Mouse (Mus musculus): ENCODE data around the gene Hoxb6. TPM values are rescaled to one million over a fixed set of nuclear protein-coding genes. Genes with fewer than 3 reads are reported as not detected.
A peak's percentile ranks its signal among the peaks of the same experiment; 100 is the strongest.

Gene Hoxb6
- polyA plus RNA-seq, 1 experiment from 2014 or later, result 64.5 TPM

GRCm38 (mm10) chr11:96261323-96261890, 30.9 kb upstream of the Hoxb6 start:
- Histone ChIP-seq H3K4me1 (no peaks in the 10 kb centered on the region; the same call in 1 of the 2 replicates), H3K4me2 (replicated peaks) (no peak overlapping the region), H3K4me3 (no peak overlapping the region), H3K27me3 (peaks cover 100% of the 10 kb centered on the region), H3K9me3 (replicated peaks) (no peaks in the 10 kb centered on the region), H3K9ac (no peak overlapping the region), H3K36me3 (no peaks in the 10 kb centered on the region), H3K27ac (no peak overlapping the region)
- ATAC-seq (ENCODE audit: low FRiP score), result no peak
- WGBS, result 1% methylated on average over 24 of the region's 24 CpGs

- Histone ChIP-seq H3K4me1 (no peaks in the 10 kb centered on the region; the same call in 1 of the 2 replicates), H3K27ac (no peak overlapping the region), H3K9ac (no peak overlapping the region), H3K4me3 (no peak overlapping the region), H3K9me3 (replicated peaks) (no peaks in the 10 kb centered on the region), H3K4me2 (replicated peaks) (no peak overlapping the region), H3K27me3 (peaks cover 100% of the 10 kb centered on the region), H3K36me3 (no peaks in the 10 kb centered on the region)
- ATAC-seq (ENCODE audit: low FRiP score), result no peak
- 7% methylated on average over 6 of the region's 6 CpGs for WGBS
Measured at GRCm38 (mm10) chr11:96262262-96262830, 29.9 kb upstream of the Hoxb6 start.

GRCm38 (mm10) chr11:96263636-96264389, 28.5 kb upstream of the Hoxb6 start:
- ATAC-seq (ENCODE audit: low FRiP score), result no peak
- Histone ChIP-seq H3K4me3 (no peak overlapping the region), H3K9me3 (replicated peaks) (no peaks in the 10 kb centered on the region), H3K4me1 (no peaks in the 10 kb centered on the region; the same call in 1 of the 2 replicates), H3K4me2 (replicated peaks) (no peak overlapping the region), H3K27me3 (peaks cover 98% of the 10 kb centered on the region), H3K27ac (no peak overlapping the region), H3K9ac (no peak overlapping the region), H3K36me3 (no peaks in the 10 kb centered on the region)
- WGBS, result under 1% methylated on average over 33 of the region's 33 CpGs

GRCm38 (mm10) chr11:96264390-96265020, 27.8 kb upstream of the Hoxb6 start:
- Histone ChIP-seq H3K9me3 (replicated peaks) (no peaks in the 10 kb centered on the region), H3K27me3 (peaks cover 98% of the 10 kb centered on the region), H3K4me3 (no peak overlapping the region), H3K27ac (no peak overlapping the region), H3K36me3 (no peaks in the 10 kb centered on the region), H3K4me1 (no peaks in the 10 kb centered on the region; the same call in 1 of the 2 replicates), H3K9ac (no peak overlapping the region), H3K4me2 (replicated peaks) (no peak overlapping the region)
- WGBS, result under 1% methylated on average over 8 of the region's 8 CpGs
- no peak for ATAC-seq (ENCODE audit: low FRiP score)

- H3K9ac ChIP-seq, result no peak overlapping the region
- H3K4me1 ChIP-seq, result no peaks in the 10 kb centered on the region
- no peak for ATAC-seq (ENCODE audit: low FRiP score)
- H3K27ac ChIP-seq, result no peak overlapping the region
- no peaks in the 10 kb centered on the region for H3K9me3 ChIP-seq (replicated peaks)
- no peak overlapping the region for H3K4me2 ChIP-seq (replicated peaks)
- 0% methylated on average over 7 of the region's 7 CpGs for WGBS
- no peak overlapping the region for H3K4me3 ChIP-seq
- no peaks in the 10 kb centered on the region for H3K36me3 ChIP-seq
- H3K27me3 ChIP-seq, result peaks cover 98% of the 10 kb centered on the region
Measured at GRCm38 (mm10) chr11:96265954-96266353, 26.3 kb upstream of the Hoxb6 start.

- Histone ChIP-seq H3K4me1 (peaks cover 3% of the 10 kb centered on the region; the same call in 1 of the 2 replicates), H3K36me3 (no peaks in the 10 kb centered on the region), H3K27ac (no peak overlapping the region), H3K9me3 (replicated peaks) (no peaks in the 10 kb centered on the region), H3K27me3 (peaks cover 98% of the 10 kb centered on the region), H3K4me3 (no peak overlapping the region), H3K4me2 (replicated peaks) (no peak overlapping the region), H3K9ac (no peak overlapping the region)
- no peak for ATAC-seq (ENCODE audit: low FRiP score)
- 9% methylated on average over 7 of the region's 7 CpGs for WGBS
Measured at GRCm38 (mm10) chr11:96267021-96267920, 25.0 kb upstream of the Hoxb6 start.

- Histone ChIP-seq H3K4me3 (no peak overlapping the region), H3K4me1 (peaks cover 6% of the 10 kb centered on the region), H3K9me3 (replicated peaks) (no peaks in the 10 kb centered on the region), H3K4me2 (replicated peaks) (no peak overlapping the region), H3K27me3 (peaks cover 98% of the 10 kb centered on the region), H3K27ac (no peak overlapping the region), H3K36me3 (no peaks in the 10 kb centered on the region), H3K9ac (no peak overlapping the region)
- ATAC-seq (ENCODE audit: low FRiP score), result no peak
- 4% methylated on average over 1 of the region's 1 CpGs for WGBS
Measured at GRCm38 (mm10) chr11:96268031-96268745, 24.1 kb upstream of the Hoxb6 start.

GRCm38 (mm10) chr11:96269869-96270268, 22.4 kb upstream of the Hoxb6 start:
- Histone ChIP-seq H3K36me3 (no peaks in the 10 kb centered on the region), H3K27ac (no peak overlapping the region), H3K9ac (no peak overlapping the region), H3K4me2 (replicated peaks) (no peak overlapping the region), H3K4me3 (no peak overlapping the region), H3K4me1 (peaks cover 6% of the 10 kb centered on the region), H3K9me3 (replicated peaks) (no peaks in the 10 kb centered on the region), H3K27me3 (peaks cover 98% of the 10 kb centered on the region)
- no peak for ATAC-seq (ENCODE audit: low FRiP score)
- WGBS, result 1% methylated on average over 19 of the region's 19 CpGs

GRCm38 (mm10) chr11:96270996-96271540, 21.2 kb upstream of the Hoxb6 start, which contains the start of gene Hoxb9:
Gene Hoxb9, plus strand, starts transcription at chr11:96271457.
- Histone ChIP-seq H3K27ac (no peak within 1 kb of the TSS), H3K27me3 (peaks cover 98% of the 10 kb centered on the region), H3K4me2 (replicated peaks) (0 out of 2 replicates have a peak within 1 kb of the TSS, but pooled peaks have one; percentile 15)

GRCm38 (mm10) chr11:96271541-96272011, 20.7 kb upstream of the Hoxb6 start:
- H3K4me2 ChIP-seq (replicated peaks), result 0 out of 2 replicates have a peak overlapping the region, but pooled peaks have one; percentile 15
- H3K9me3 ChIP-seq (replicated peaks), result no peaks in the 10 kb centered on the region
- no peak overlapping the region for H3K27ac ChIP-seq
- no peak for ATAC-seq (ENCODE audit: low FRiP score)
- peaks cover 6% of the 10 kb centered on the region for H3K4me1 ChIP-seq
- H3K9ac ChIP-seq, result no peak overlapping the region; the same call in 1 of the 2 replicates
- peaks cover 98% of the 10 kb centered on the region for H3K27me3 ChIP-seq
- H3K36me3 ChIP-seq, result no peaks in the 10 kb centered on the region
- H3K4me3 ChIP-seq, result peak overlapping the region; percentile 23
- WGBS, result under 1% methylated on average over 52 of the region's 52 CpGs

More at GRCm38 (mm10) chr11:96270996-96271540, 21.2 kb upstream of the Hoxb6 start, which contains the start of gene Hoxb9:
- Histone ChIP-seq H3K36me3 (no peaks in the 10 kb centered on the region), H3K4me1 (peaks cover 6% of the 10 kb centered on the region), H3K9me3 (replicated peaks) (no peaks in the 10 kb centered on the region), H3K9ac (peak within 1 kb of the TSS; percentile 23; the same call in 1 of the 2 replicates), H3K4me3 (peak within 1 kb of the TSS; percentile 23)
- WGBS, result 1% methylated on average over 40 of the region's 40 CpGs
- no peak for ATAC-seq (ENCODE audit: low FRiP score)
